Mouse (Mus musculus): ENCODE results near the gene Lcn2.
"Not testable (repeated sequence)": the region's sequence is repeated elsewhere in the genome, so short reads cannot be mapped to it uniquely, and the experiment has no call there.

Gene Lcn2

DNA sequence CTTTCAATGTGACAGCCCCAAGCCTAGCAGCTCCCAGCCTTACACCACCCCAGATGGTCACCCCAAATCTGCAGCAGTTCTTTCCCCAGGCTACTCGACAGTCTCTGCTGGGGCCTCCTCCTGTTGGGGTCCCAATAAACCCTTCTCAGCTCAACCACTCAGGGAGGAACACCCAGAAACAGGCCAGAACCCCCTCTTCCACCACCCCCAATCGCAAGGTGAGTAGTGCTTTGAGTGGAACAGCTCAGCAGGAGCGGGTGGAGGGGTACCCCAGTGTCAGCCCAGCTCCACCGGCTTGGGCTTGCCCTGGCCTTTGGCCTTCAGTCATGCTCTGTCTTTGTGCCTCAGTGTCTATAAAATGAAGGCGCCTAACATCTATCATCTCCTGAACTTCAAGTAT, 20.7 kb downstream of the Lcn2 start:
- DNase-seq (ENCODE audit: low read depth, low spot score): no peak

DNA sequence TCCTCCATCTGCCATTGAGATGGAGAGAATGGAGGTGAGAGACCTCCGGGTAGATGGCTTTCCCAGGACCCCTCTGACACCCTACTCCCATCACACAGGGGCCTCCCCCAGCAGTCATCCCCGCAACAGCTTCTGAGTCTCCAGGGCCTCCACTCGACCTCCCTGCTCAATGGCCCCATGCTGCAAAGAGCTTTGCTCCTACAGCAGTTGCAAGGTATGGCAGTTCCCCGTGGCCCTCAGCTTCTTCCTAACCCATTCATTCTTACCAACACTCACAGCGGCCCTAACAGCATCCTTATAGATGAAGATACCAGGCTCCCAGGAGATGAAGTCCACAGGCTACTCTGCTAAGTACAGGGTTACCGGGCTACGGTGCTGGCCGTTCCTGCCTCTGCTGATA, 23.9 kb downstream of the Lcn2 start:
- no peak for DNase-seq (ENCODE audit: low read depth, low spot score)

DNA sequence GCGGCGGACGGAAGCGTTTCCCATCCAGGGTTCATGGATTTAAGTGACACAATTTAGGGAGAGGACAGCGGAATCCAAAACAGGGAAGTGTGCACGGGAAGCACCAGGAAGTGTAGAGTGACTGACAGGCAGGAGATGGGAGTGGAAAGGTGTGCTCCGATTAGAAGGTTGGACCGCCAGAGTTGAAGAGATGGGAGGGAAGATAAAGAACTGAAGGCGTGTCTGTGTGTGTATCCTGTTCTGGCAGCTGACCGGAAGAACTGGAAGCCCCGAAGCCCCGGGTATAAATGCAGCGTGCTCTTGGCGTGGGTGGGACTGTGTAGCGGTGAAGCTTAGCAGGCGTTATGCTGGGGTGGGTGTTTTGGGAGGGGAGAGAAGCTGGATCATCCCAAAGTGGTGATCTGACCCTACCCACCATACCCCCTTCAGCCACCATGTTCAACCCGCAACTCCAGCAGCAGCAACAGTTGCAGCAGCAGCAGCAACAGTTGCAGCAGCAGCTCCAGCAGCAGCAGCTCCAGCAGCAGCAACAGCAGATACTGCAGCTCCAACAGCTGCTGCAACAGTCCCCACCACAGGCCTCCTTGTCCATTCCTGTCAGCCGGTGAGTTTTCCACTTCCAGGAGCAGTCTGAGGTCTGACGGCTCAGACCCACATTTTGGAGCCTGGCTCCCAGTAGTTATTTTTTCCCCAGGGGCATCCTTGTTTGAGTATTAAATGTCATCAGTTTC, 24.5 kb downstream of the Lcn2 start:
- DNase-seq (ENCODE audit: low read depth, low spot score): peak; percentile 71

DNA sequence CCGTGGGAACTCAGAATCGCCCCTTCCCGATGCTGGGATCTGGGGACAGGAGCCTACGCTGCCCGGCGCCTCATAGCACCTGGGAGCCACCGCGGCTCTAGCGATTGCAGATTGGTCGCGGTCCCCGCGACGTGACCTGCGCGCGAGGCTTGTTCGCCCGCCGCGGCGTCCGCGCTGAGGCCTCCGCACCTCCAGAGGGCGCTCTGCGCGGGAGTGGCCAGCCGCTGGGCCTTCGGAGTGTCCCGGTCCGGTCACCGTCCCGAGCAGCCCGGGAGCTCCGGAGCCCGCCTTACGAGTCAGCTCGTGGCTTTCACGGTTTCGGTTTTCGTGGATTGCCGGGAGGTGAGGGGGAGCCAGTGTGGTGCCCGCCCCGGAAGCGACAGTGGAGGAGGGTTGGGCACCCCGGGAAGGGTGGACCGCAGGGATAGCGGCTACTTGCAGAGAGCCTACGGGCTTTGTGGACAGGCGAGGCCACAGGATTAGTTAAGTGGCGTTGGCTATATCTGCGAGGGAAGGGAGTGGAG, 25.2 kb downstream of the Lcn2 start:
- DNase-seq (ENCODE audit: low read depth, low spot score): peak; percentile 61

DNA sequence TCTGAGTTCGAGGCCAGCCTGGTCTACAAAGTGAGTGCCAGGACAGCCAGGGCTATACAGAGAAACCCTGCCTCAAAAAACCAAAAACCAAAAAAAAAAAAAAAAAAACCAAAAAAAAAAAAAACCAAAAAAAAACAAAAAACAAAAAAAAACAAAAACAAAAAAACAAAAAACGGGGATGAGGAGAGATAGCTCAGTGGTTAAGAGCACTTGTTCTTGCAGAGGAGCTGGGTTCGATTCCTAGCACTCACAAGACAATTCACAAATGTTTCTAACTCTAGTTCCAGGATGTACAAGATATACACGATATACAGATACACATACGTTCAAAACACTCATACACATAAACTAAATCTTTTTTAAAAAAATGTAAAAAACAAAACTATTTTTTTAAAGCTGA, 25.8 kb downstream of the Lcn2 start:
- DNase-seq (ENCODE audit: low read depth, low spot score): not testable (repeated sequence)

DNA sequence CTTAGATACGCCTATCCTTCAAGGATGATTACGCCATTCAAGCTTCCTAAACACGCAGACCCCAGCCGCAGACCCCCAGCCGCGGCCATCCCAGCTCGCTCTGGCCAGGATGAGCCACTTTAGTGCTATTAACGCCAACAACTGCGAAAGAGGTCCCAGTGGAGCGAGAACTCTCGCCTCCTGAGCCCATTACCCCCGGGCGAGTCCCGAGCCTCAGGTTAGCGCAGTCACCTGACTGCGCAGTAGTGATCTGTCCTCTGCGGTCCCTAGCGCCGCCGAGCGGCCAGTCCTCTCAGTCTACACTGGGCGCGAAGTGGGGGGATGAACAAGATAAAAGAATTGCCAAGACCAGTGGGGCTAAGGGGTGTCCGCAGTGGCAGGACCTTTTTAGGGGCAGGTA, 26.6 kb downstream of the Lcn2 start:
- DNase-seq (ENCODE audit: low read depth, low spot score): peak; percentile 58

DNA sequence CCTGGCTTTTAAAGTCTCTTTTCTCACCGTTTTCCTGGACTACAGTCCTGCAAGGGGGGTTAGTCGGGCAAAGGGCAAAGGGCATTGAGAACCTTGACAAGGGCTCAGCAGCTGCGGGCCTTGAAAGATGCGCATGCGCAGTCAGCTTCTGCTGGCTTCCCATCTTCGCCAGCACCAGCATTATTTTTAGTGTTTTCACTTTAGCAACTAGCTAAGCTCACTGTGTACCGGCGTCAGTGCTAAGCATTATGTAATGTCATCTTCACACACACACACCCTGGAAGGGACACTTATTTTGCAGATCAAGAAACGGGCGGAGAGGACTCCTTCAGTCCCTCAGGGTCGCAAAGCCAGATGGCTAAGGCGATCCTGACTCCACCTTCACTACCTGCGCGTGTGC, 27.3 kb downstream of the Lcn2 start:
- DNase-seq (ENCODE audit: low read depth, low spot score): peak; percentile 75

DNA sequence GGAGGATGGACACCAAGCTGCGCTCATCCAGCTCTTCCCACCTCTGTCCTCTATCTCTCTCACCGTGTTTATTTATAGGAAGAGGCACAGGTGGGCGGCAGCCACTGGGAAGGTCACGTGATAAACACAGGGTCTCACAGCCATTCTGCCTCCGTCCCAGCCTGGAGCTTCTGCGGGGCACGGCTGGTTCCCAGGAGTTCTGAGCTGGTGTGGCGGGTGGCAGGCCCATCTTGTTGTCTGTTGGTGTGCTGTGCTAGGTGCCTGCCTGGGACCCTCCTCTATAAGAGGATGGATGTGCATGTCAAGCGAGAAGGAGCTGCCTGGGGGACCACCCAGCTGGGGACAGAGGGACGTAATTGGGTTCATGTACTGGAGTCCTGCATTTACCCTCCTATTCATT, 29.7 kb downstream of the Lcn2 start:
- DNase-seq (ENCODE audit: low read depth, low spot score): no peak

DNA sequence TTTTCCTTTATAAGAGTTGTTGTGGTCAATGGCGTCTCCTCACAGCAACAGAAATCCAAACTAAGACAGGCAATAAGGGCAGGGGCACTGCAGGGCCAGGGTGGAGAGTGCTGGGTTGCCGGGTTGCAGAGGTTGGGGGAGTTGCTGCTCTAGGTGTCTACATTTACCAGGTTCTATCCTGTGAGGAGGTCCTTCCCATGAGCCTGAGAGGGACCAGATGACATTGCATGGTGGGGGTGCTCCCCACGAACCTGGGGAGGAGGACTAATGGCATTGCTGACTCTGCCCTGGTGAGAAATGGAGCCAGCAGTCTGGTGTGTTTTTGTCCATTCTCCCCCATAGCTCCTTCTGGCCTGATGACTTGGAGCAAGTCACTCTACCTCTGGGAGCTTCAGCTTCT, 30.3 kb downstream of the Lcn2 start:
- DNase-seq (ENCODE audit: low read depth, low spot score): no peak

DNA sequence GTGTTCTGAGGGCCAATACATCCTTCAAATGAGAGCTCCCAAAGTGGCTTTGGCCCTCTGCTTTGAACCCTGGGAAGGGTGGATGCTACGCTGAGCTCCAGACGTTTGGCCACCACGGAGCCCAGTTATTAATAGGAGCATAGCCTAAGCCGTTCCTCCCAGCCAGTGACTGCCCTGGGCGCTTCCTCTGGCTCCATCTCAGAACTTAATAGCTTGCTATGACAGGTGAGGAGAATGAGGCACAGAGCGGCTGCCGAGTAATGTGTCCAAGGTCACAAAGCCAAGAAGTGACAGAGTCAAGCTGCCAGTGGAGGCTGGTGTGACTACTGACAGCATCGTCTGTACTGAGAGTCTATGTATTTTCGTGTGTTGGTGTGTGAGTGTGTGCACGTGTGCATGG, 31.8 kb downstream of the Lcn2 start:
- no peak for DNase-seq (ENCODE audit: low read depth, low spot score)

DNA sequence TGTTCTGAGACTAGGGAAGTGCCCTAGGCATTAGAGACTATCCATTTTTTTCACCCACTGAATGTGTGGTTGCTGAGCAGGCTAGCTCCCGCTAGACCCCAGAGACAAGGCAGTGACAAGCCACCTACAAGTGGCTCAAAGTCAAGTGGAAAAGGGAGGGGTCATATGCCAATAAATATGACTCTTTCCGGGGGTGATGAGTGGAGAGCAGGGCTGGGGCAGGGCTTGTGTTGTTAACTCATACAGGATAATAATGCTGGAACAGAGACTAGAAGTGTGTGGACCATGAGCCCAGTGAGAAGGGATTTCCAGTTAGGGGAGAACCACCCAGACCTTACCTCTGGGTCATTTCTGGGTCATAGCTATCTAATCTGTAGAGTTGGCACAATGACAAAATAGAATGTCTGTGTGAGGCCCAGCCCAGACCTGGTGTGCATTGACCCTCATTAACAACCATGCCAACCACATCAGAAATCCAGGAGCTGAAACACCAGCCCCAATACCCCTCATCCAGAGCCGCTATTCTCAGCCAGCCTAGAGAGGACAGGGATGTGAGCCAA, 33.6 kb downstream of the Lcn2 start:
- no peak for DNase-seq (ENCODE audit: low read depth, low spot score)

DNA sequence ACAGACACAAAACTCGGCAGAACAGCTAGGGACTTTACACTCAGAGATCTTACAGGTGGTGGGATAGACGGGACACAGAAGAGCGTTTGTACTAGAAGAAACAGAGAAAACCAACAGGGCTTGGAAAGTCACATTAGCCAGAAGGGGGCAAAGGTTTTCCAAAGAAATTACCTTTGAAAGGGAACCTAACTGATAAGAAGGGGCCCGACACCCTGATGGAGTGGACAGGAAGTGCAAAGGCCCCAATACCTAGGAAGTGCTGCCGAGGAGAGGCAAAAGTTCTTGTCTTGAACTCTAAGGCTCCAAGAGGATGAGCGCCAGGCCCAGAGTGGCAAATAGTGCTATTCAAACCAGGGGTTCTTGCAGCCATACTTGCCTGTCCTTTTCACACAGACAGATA, 34.2 kb downstream of the Lcn2 start:
- DNase-seq (ENCODE audit: low read depth, low spot score): no peak

DNA sequence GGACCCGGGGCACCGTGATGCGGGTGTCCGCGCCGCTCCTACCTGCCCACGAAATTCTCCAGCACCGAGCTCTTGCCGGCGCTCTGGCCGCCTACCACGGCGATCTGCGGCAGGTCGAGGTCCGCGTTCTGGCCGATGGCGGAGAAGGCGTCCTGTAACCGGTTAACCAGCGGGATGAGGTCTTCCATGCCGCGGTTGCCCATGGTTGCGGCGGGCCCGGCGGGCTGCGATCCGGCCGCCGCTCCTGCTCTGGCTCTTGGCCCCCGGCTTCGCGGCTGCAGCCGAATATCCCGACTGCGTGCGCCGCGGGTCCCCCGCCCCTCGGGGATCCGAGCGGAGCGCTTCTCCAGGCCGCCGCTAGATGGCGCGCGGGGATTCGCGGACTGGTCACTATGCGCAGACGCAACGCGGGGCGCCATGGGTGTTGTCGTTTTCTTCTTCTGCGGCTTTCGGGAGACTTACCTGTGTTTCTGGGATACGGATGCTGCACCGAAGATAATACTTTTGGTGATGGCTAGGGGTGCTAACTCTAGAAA, 35.0 kb downstream of the Lcn2 start, which contains the start of gene Dnm1:
TSS of gene Dnm1 (minus strand) at position 332 of the 536 bp plus-strand sequence.
- DNase-seq (ENCODE audit: low read depth, low spot score): peak; percentile 84

DNA sequence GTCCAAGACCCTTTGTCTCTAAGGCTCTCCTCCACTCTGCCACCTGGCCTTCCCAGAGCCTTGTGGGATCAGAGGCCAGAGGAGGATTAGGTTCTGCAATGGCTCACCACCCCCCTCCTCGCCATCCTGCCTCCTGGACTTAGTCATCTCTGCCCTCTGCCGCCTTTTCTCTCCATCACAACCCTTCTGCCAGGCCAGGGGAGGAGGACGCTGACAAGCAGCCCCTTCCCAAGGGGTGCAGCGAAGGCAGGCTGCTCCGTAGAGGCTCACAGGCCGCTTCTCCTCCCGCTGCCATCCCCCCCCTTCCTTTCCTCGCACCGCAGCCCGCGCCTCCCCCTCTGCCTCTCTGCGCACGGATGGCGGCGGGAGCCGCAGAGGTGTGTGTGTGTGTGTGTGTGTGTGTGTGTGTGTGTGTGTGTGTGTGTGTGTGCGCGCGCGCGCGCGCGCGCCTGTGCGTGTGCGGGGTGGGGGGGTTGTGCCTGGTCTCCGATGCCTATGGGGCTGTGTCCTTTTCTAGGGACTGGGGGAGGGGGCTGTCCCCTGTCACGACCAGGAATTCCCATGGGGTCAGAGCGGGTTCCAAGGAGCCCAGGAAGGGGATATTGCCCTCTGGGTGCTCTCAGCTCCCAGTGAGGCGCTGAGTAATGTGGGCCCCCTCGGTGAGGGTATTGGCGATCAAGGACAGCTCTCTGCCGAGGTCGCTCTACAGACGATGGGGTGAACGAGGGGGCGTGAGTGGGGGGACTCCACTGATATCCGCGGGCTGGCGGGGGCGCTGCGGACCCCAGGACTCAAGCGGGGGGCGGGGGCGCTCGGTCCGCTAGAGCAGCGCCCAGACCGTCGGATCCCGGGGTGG, 35.7 kb downstream of the Lcn2 start, which contains the start of gene Ciz1:
TSS of gene Ciz1 (plus strand) at position 177 of the 856 bp plus-strand sequence.
- DNase-seq (ENCODE audit: low read depth, low spot score): no peak

DNA sequence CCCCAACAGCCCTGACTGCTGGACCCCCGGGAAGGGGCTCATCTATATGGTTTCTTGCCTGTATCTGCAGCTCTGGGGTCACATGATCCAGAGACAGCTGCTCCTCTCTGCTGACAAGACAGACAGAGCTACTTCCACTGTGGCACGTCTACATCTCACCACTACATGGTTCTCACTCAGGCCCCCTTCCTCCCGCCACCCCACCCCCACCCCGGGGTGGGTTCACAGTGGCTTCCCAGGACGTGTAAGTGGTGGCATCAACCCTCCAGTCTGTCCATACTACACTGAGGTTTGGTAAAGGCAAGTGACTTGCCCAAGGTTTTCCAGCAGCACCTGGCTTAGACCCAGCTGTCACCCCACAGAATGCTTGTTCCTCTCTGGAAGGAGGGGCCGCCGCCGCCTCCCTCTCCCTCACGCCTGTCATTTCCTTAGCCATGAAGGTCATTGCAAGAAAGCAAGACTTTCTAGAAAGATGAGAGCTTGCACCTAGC, 36.5 kb downstream of the Lcn2 start:
- no peak for DNase-seq (ENCODE audit: low read depth, low spot score)

DNA sequence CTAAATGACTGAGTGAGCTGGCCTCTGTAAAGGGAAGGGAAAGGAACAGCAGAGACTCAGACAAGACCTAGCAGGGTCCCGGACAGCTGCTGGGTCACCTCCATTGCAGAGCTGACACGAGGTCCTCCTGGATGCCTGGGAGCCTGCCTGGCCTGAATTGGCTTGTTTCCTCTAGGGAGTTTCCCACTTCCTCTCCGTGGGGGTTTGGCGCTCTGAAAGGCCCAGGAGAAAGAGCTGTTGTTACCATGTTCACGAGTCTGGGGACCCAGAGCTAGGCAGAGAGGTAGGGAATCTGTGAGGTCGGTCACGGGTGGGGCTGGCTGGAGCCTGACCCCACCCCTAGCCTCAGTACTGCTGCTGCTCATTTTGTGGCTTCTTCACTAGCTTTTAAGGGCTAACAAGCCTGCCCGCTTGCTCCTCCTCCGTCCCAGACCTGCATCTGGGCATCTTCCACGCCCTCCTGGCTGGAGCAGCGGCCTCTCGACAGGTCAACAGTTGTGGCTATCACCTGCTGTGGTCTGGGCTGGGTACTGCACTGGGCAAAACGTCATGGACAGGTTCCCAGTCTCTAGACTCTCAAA, 37.5 kb downstream of the Lcn2 start:
- DNase-seq (ENCODE audit: low read depth, low spot score): peak; percentile 57

DNA sequence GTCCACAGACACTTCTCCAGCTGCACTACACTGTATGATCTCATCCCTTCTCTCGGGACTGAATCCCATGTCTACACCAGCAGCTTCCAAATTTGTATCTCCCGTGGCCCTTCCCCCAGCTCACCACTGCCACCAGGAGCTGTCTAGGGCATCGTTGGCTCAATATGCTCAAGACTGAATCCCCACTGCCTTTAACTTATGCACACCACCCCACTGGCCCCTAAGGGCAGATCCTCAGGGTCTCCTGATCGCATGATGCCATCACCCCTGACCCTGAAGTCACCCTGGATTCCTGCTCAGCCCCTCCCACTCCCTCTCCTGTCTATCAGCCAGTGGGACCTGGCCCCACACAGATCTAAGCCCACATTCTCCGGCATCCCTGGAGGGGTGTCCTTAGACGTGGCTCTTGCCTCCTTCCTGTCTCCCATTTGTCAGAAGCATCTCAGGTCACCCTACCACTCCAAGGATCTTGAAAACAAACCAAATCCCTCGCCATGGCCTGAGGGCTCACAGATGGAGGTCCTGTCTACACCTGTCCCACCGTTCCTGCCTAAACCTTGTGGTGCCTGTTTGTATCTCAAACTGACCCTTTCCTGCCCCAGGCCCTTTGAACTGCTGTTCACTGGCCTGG, 38.3 kb downstream of the Lcn2 start:
- no peak for DNase-seq (ENCODE audit: low read depth, low spot score)

DNA sequence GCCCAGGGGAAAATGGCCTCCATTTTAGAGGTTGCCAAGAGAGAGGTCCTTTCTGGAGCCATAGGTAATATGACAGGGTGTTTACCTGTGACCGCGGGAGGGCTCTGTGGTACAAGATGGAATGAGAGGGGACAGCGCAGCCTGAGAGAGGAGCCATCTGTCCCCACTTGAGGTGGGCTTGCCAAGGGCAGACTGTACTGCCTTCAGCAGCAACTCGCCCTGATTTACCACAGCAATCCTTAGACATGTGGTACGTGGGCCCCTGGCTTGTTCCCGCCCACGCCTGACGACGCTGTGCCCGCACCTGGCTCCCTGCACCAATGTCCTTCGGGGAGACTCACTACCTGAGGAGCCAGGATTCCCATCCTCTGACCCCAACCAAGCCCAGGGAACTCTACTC, 39.7 kb downstream of the Lcn2 start:
- DNase-seq (ENCODE audit: low read depth, low spot score): no peak

DNA sequence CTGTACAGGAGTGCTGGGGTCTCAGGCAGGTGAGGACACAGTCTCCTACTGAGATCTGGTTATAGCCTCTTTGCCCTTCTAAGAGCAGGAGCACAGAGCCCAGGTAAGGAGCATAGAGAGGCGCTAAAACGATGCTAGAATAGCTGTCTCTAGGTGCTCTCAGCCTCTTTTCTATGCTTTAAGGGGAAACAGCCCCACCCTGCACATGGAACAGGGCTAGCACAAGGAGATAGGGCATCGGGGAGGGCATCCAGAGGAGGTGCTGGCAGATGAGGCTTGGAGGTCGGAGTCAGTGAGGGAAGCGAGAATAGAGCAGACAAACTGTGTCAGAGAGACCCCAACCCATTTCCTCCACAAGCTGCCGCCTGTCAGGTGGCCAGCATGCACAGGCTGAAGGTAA, 41.0 kb downstream of the Lcn2 start:
- DNase-seq (ENCODE audit: low read depth, low spot score): no peak

DNA sequence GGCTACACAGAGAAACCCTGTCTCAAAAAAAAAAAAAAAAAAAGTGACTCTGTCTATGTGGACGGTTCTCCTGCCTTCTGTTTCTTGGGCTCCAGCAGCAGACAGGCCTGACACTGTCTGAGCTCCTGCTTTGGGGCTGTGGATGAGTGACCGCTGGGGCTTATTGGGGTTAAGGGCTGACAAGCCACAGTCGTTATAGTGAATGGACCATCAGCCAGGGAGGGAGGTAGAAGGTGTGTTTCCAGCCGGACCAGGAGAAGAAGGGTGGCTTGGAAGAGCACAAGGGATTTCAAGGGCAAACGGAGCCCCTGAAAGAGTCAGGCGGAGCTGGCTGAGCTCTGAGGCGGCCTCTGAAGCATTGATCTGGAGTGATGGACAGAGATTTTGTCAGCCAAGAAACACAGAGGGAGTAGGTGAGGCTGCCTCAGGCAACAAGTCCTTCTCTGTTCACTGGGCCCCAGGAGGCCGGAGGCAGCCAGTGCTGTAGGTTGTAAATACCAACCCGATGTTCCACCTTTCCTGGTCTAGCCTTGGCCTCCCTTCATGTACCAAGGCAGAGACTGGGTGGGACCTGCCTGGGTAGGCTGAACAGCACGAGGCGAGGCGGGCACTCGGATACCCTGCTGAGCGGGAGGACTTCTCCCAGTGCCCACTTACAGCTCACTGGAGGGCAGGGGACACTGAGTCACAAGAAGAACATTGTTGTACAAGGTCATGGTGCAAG, 43.3 kb downstream of the Lcn2 start:
- DNase-seq (ENCODE audit: low read depth, low spot score): no peak

All from ES-CJ7 (cell line).